Mouse (Mus musculus): ENCODE results near the gene Usp54.
"Not testable (repeated sequence)": the region's sequence is repeated elsewhere in the genome, so short reads cannot be mapped to it uniquely, and the experiment has no call there.

Usp54 gene

GRCm38 (mm10) chr14:20654690-20655421, 14.0 kb upstream of the Usp54 start:
- DNase-seq = peak in 1 of 2 experiments; percentile 24

GRCm38 (mm10) chr14:20651722-20652256, 10.9 kb upstream of the Usp54 start:
- no peak for DNase-seq

GRCm38 (mm10) chr14:20651000-20651399, 10.1 kb upstream of the Usp54 start:
- peak; percentile 29 to 35 for DNase-seq

- DNase-seq = no peak
These were observed 5.5 kb upstream of the Usp54 start for GRCm38 (mm10) chr14:20646381-20646780.

GRCm38 (mm10) chr14:20645547-20645946, 4.7 kb upstream of the Usp54 start:
- no peak for DNase-seq

GRCm38 (mm10) chr14:20641438-20641875, 594 bp upstream of the Usp54 start:
- no peak for DNase-seq

- DNase-seq = peak in 1 of 2 experiments; percentile 56
These were observed 794 bp downstream of the Usp54 start for GRCm38 (mm10) chr14:20639918-20640619.

GRCm38 (mm10) chr14:20638702-20639101, 2.2 kb downstream of the Usp54 start:
- no peak for DNase-seq

GRCm38 (mm10) chr14:20637818-20638574, 2.9 kb downstream of the Usp54 start:
- no peak for DNase-seq

GRCm38 (mm10) chr14:20636968-20637367, 3.9 kb downstream of the Usp54 start:
- not testable (repeated sequence) for DNase-seq

GRCm38 (mm10) chr14:20635546-20635945, 5.3 kb downstream of the Usp54 start:
- no peak for DNase-seq

GRCm38 (mm10) chr14:20631253-20631652, 9.6 kb downstream of the Usp54 start:
- no peak for DNase-seq

- DNase-seq = no peak
These were observed 13.9 kb downstream of the Usp54 start for GRCm38 (mm10) chr14:20626971-20627370.

GRCm38 (mm10) chr14:20626447-20626846, 14.4 kb downstream of the Usp54 start:
- DNase-seq = no peak

GRCm38 (mm10) chr14:20622907-20623306, 18.0 kb downstream of the Usp54 start:
- DNase-seq = no peak

GRCm38 (mm10) chr14:20622412-20622811, 18.5 kb downstream of the Usp54 start:
- DNase-seq = no peak

- no peak for DNase-seq
These were observed 19.0 kb downstream of the Usp54 start for GRCm38 (mm10) chr14:20621903-20622302.

- no peak for DNase-seq
These were observed 21.7 kb downstream of the Usp54 start for GRCm38 (mm10) chr14:20619131-20619530.

- DNase-seq = no peak
These were observed 22.7 kb downstream of the Usp54 start for GRCm38 (mm10) chr14:20618211-20618610.

GRCm38 (mm10) chr14:20616421-20616820, 24.4 kb downstream of the Usp54 start:
- DNase-seq = no peak

- DNase-seq = no peak
These were observed 25.8 kb downstream of the Usp54 start for GRCm38 (mm10) chr14:20615075-20615474.

GRCm38 (mm10) chr14:20612820-20613219, 28.0 kb downstream of the Usp54 start:
- no peak for DNase-seq

GRCm38 (mm10) chr14:20610146-20610545, 30.7 kb downstream of the Usp54 start:
- DNase-seq = peak; percentile 31 to 65

Data from kidney, postnatal 4 days (tissue).